Mouse (Mus musculus): ENCODE results near the gene Mesd.

DNA sequence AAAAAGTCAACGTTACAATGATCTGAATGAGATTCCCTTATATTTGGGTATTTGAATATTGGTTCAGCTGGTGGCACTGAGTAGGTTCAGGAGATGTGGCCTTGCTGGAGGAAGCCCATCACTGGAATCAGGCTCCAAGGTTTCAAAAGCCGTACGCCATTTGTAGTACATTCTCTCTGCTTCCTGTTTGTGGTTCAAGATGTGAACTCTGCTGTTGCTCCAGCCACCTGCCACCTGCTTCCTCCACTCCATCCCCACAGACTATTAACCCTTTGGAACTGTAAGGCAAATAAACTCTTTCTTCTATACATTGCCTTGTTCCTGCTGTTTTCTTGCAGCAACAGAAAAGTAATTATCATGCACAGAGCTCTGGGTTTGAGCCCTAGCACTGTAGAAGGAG lies 27.6 kb downstream of the Mesd start:
- TF ChIP-seq EP300 (optimal IDR thresholded peaks at IDR 0.05): no peak
- TF ChIP-seq CTCF (IDR thresholded peaks at IDR 0.05; ENCODE audit: low read depth): no peak
